Mouse (Mus musculus): ENCODE measurements around the gene Bcl11b. TPM values are rescaled to one million over a fixed set of nuclear protein-coding genes. Genes with fewer than 3 reads are reported as not detected.

Gene Bcl11b
- total and polyA plus RNA-seq, 2 experiments from 2014 or later = 12.0 to 30.0 TPM

GRCm38 (mm10) chr12:107961843-107962242 is 41.6 kb downstream of the Bcl11b start:
- ATAC-seq (no peak), DNase-seq (ENCODE audit: low spot score) (peak; percentile 32)
- H3K27me3 ChIP-seq (ENCODE audit: insufficient read depth, low read length) = no peaks in the 10 kb centered on the region
- no peak for TF ChIP-seq CTCF (IDR thresholded peaks at IDR 0.05; ENCODE audit: low read depth)
- WGBS = 54% methylated on average over 15 of the region's 15 CpGs
- H3K36me3 ChIP-seq (ENCODE audit: insufficient read depth, low read length) = no peaks in the 10 kb centered on the region
- H3K9ac ChIP-seq (replicated peaks; ENCODE audit: low read length) = no peak overlapping the region
- H3K4me3 ChIP-seq (ENCODE audit: low read length) = no peak overlapping the region
- no peaks in the 10 kb centered on the region for H3K9me3 ChIP-seq (ENCODE audit: low read length)
- no peak overlapping the region for H3K27ac ChIP-seq
- no peaks in the 10 kb centered on the region for H3K4me1 ChIP-seq (ENCODE audit: insufficient read depth, low read length)
- H3K4me2 ChIP-seq (ENCODE audit: low read depth, low read length) = no peak overlapping the region

- Histone ChIP-seq H3K9me3 (ENCODE audit: low read length) (no peaks in the 10 kb centered on the region), H3K36me3 (ENCODE audit: insufficient read depth, low read length) (no peaks in the 10 kb centered on the region), H3K27ac (no peak overlapping the region), H3K9ac (replicated peaks; ENCODE audit: low read length) (no peak overlapping the region), H3K27me3 (ENCODE audit: insufficient read depth, low read length) (no peaks in the 10 kb centered on the region), H3K4me3 (ENCODE audit: low read length) (no peak overlapping the region), H3K4me1 (ENCODE audit: insufficient read depth, low read length) (no peaks in the 10 kb centered on the region), H3K4me2 (ENCODE audit: low read depth, low read length) (no peak overlapping the region)
- WGBS = 30% methylated on average over 12 of the region's 12 CpGs
- no peak for DNase-seq (ENCODE audit: low spot score)
- no peak for TF ChIP-seq CTCF (IDR thresholded peaks at IDR 0.05; ENCODE audit: low read depth)
- ATAC-seq = 0 out of 2 replicates have a peak, but pooled peaks have one; percentile 31
These were observed 42.5 kb downstream of the Bcl11b start for GRCm38 (mm10) chr12:107960789-107961491.

GRCm38 (mm10) chr12:107960365-107960764 is 43.0 kb downstream of the Bcl11b start:
- ATAC-seq (0 out of 2 replicates have a peak, but pooled peaks have one; percentile 16), DNase-seq (ENCODE audit: low spot score) (no peak)
- H3K27ac ChIP-seq = no peak overlapping the region
- no peaks in the 10 kb centered on the region for H3K36me3 ChIP-seq (ENCODE audit: insufficient read depth, low read length)
- no peak overlapping the region for H3K4me2 ChIP-seq (ENCODE audit: low read depth, low read length)
- H3K4me1 ChIP-seq (ENCODE audit: insufficient read depth, low read length) = no peaks in the 10 kb centered on the region
- 47% methylated on average over 14 of the region's 14 CpGs for WGBS
- H3K4me3 ChIP-seq (ENCODE audit: low read length) = no peak overlapping the region
- TF ChIP-seq CTCF (IDR thresholded peaks at IDR 0.05; ENCODE audit: low read depth) = peak; percentile 31; the same call in 1 of the 2 replicates
- H3K27me3 ChIP-seq (ENCODE audit: insufficient read depth, low read length) = no peaks in the 10 kb centered on the region
- no peaks in the 10 kb centered on the region for H3K9me3 ChIP-seq (ENCODE audit: low read length)
- H3K9ac ChIP-seq (replicated peaks; ENCODE audit: low read length) = no peak overlapping the region

- H3K9ac ChIP-seq (replicated peaks; ENCODE audit: low read length) = no peak overlapping the region
- no peaks in the 10 kb centered on the region for H3K4me1 ChIP-seq (ENCODE audit: insufficient read depth, low read length)
- TF ChIP-seq CTCF (IDR thresholded peaks at IDR 0.05; ENCODE audit: low read depth) = no peak
- ATAC-seq (no peak), DNase-seq (ENCODE audit: low spot score) (no peak)
- no peaks in the 10 kb centered on the region for H3K27me3 ChIP-seq (ENCODE audit: insufficient read depth, low read length)
- no peaks in the 10 kb centered on the region for H3K36me3 ChIP-seq (ENCODE audit: insufficient read depth, low read length)
- H3K27ac ChIP-seq = no peak overlapping the region
- 34% methylated on average over 8 of the region's 8 CpGs for WGBS
- H3K9me3 ChIP-seq (ENCODE audit: low read length) = no peaks in the 10 kb centered on the region
- H3K4me3 ChIP-seq (ENCODE audit: low read length) = no peak overlapping the region
- H3K4me2 ChIP-seq (ENCODE audit: low read depth, low read length) = no peak overlapping the region
These were observed 43.5 kb downstream of the Bcl11b start for GRCm38 (mm10) chr12:107959872-107960271.

DNA sequence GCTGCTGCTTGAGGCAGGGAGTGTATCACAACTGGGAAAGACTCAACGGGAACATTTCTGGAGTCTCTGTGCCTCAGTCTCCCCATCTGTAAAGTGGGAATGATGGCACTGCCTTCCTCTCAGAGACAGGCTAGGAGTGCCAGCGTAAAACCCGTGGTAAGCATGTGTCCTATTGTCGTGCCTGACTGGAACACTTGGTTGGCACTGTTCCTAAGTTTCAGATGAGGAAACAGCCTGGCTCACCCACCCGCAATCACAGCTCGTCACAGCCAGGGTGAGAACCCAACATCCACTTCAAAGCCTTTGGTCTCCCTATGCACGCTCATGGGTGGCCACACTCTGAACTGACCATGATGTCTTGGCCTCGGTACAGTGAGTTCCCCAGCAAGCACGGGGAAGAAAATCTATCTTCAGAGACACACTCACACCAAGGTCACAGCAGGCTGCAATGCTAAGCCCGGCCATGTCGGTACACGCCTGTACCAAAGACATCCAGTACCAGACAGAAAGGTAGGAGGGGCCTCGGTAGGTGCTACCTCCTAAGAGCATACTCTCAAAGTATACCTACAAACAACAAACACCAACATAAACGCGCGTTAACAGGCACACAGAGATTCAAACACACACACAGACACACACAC is 50.2 kb downstream of the Bcl11b start:
- DNase-seq (ENCODE audit: low spot score) = no peak
- Histone ChIP-seq H3K27me3 (ENCODE audit: insufficient read depth, low read length) (no peaks in the 10 kb centered on the region), H3K4me1 (ENCODE audit: insufficient read depth, low read length) (peaks cover 18% of the 10 kb centered on the region), H3K9ac (replicated peaks; ENCODE audit: low read length) (no peak overlapping the region), H3K4me3 (ENCODE audit: low read length) (no peak overlapping the region), H3K27ac (peak overlapping the region; percentile 60; the same call in 1 of the 2 replicates), H3K9me3 (ENCODE audit: low read length) (no peaks in the 10 kb centered on the region), H3K36me3 (ENCODE audit: insufficient read depth, low read length) (no peaks in the 10 kb centered on the region), H3K4me2 (ENCODE audit: low read depth, low read length) (peak overlapping the region; percentile 57)
- no peak for ATAC-seq
- WGBS = 70% methylated on average over 16 of the region's 16 CpGs
- TF ChIP-seq CTCF (IDR thresholded peaks at IDR 0.05; ENCODE audit: low read depth) = no peak; the same call in 1 of the 2 replicates

GRCm38 (mm10) chr12:107952318-107952724 is 51.1 kb downstream of the Bcl11b start:
- Histone ChIP-seq H3K4me1 (ENCODE audit: insufficient read depth, low read length) (peaks cover 18% of the 10 kb centered on the region), H3K27ac (peak overlapping the region; percentile 60; the same call in 1 of the 2 replicates), H3K9me3 (ENCODE audit: low read length) (no peaks in the 10 kb centered on the region), H3K27me3 (ENCODE audit: insufficient read depth, low read length) (no peaks in the 10 kb centered on the region), H3K4me3 (ENCODE audit: low read length) (peak overlapping the region; percentile 28), H3K9ac (replicated peaks; ENCODE audit: low read length) (peak overlapping the region; percentile 33; the same call in 1 of the 2 replicates), H3K36me3 (ENCODE audit: insufficient read depth, low read length) (no peaks in the 10 kb centered on the region), H3K4me2 (ENCODE audit: low read depth, low read length) (peak overlapping the region; percentile 57)
- ATAC-seq (peak; percentile 62), DNase-seq (ENCODE audit: low spot score) (peak; percentile 82)
- no peak for TF ChIP-seq CTCF (IDR thresholded peaks at IDR 0.05; ENCODE audit: low read depth)
- WGBS = 10% methylated on average over 20 of the region's 20 CpGs
